Mouse (Mus musculus) bone marrow, adult 2 months (tissue): Measurements from ENCODE around the gene Hist1h4n. TPM values are rescaled to one million over a fixed set of nuclear protein-coding genes. Genes with fewer than 3 reads are reported as not detected.
"Not testable (repeated sequence)": the region's sequence is repeated elsewhere in the genome, so short reads cannot be mapped to it uniquely, and the experiment has no call there.

Source experiments
- H3K27ac ChIP-seq: fragments of 200-500 bp; 2 replicates; pipeline ENCODE4 v1.5.1; 2012; ENCODE audit warnings: low read depth, mild to moderate bottlenecking, control low read depth, inconsistent platforms, low read length; ENCODE audit not compliant: control insufficient read depth, poor library complexity, insufficient read depth
- H3K4me1 ChIP-seq: fragments of 200-500 bp; 2 replicates; pipeline ENCODE4 v1.6.1; 2011; ENCODE audit warnings: low read length; ENCODE audit not compliant: control insufficient read depth, insufficient read depth
- H3K4me3 ChIP-seq: fragments of 200-500 bp; replicated peaks from 2 replicates; pipeline ENCODE3; 2011; ENCODE audit warnings: mild to moderate bottlenecking, low read depth, low read length, control low read depth; ENCODE audit not compliant: control insufficient read depth
- CTCF ChIP-seq: fragments of 200-500 bp; IDR thresholded peaks from 2 replicates; pipeline ENCODE4 v1.5.1; 2011; ENCODE audit warnings: low read length, control low read depth; ENCODE audit not compliant: control insufficient read depth, insufficient read depth
- POLR2A ChIP-seq: fragments of 200-500 bp; IDR thresholded peaks from 2 replicates; pipeline ENCODE4 v1.6.1; 2011; ENCODE audit warnings: low read depth, mild to moderate bottlenecking, control low read depth, low read length, borderline replicate concordance; ENCODE audit not compliant: control insufficient read depth
- WGBS: fragments of 180-500 bp; shearing (Covaris S2); methylation state at CpG from one replicate; pipeline ENCODE4 v1.1.7; 2018; 5-methylcytosine and 5-hydroxymethylcytosine counted together
- polyA plus RNA-seq: library from polyadenylated mRNA; stranded (reverse); fragments of >200 nt; gene quantifications from 2 replicates; pipeline ENCODE4 v1.2.4, GENCODE M21; 2011; ENCODE audit warnings: low replicate concordance; ENCODE audit not compliant: missing spikeins, insufficient read depth, insufficient read length

Hist1h4n gene
- polyA plus RNA-seq, 1 experiment: 313 TPM

GRCm38 (mm10) chr13:21847883-21848282, 15.9 kb upstream of the Hist1h4n start:
- H3K4me3 ChIP-seq: no peak overlapping the region
- no peak overlapping the region for H3K27ac ChIP-seq
- WGBS: 77% methylated on average over 8 of the region's 8 CpGs
- TF ChIP-seq CTCF (no peak), POLR2A (no peak)
- H3K4me1 ChIP-seq: peaks cover 3% of the 10 kb centered on the region

DNA sequence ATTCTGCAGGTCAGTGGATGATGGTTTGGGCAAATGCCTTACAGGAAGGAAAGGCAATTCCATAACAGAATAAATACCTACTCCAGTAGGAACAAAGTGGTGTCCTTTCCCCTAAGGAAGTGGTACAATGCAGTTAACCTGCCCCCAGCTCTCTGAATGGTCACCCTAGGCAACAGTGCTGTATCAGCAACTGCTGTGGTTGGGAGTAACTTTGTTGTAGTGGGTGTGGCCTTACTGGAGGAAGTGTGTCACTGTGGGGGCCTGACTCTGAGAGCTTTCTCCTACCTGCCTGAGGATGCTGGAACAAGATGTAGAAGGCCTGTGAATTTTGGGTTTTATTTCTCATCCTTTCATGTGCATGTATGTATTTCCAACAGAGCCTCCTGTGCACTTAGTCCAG, 14.4 kb upstream of the Hist1h4n start:
- H3K4me3 ChIP-seq, H3K4me1 ChIP-seq, H3K27ac ChIP-seq: not testable (repeated sequence)

GRCm38 (mm10) chr13:21840508-21840907, 8.5 kb upstream of the Hist1h4n start:
- H3K4me1 ChIP-seq, H3K4me3 ChIP-seq, H3K27ac ChIP-seq: not testable (repeated sequence)
- WGBS: no CpG with 5 or more reads among the region's 4 CpGs

DNA sequence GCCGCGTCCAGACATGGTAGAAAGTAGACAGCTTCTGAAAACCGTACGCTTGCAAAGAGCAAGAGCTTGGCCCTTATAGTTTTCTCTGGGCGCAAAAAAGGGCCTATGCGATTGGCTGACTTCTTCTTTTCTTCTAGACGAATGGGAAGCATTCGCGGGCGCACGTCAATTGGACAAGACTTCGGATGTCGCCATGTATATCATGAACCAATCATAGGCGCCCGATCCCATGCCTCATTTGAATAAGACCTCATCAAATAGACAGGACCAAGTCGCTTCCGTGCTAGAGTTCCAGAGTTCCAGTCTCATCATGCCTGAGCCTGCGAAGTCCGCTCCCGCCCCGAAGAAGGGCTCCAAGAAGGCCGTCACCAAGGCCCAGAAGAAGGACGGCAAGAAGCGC, 1.5 kb upstream of the Hist1h4n start, which contains the start of the genes Hist1h2ap and Hist1h2br:
Hist1h2ap (minus strand) TSS at position 47 of the 400 bp plus-strand sequence.
Hist1h2br (plus strand) TSS at position 283 of the 400 bp plus-strand sequence.
- no CpG with 5 or more reads among the region's 24 CpGs for WGBS
- H3K4me1 ChIP-seq, H3K4me3 ChIP-seq, H3K27ac ChIP-seq: not testable (repeated sequence)

GRCm38 (mm10) chr13:21830344-21830743, 1.7 kb downstream of the Hist1h4n start:
- Histone ChIP-seq H3K4me1 (peaks cover 1% of the 10 kb centered on the region; the same call in 1 of the 2 replicates), H3K4me3 (peak overlapping the region; percentile 16), H3K27ac (0 out of 2 replicates have a peak overlapping the region, but pooled peaks have one; percentile 24)
- TF ChIP-seq CTCF (no peak), POLR2A (no peak)
- WGBS: 92% methylated on average over 10 of the region's 10 CpGs

DNA sequence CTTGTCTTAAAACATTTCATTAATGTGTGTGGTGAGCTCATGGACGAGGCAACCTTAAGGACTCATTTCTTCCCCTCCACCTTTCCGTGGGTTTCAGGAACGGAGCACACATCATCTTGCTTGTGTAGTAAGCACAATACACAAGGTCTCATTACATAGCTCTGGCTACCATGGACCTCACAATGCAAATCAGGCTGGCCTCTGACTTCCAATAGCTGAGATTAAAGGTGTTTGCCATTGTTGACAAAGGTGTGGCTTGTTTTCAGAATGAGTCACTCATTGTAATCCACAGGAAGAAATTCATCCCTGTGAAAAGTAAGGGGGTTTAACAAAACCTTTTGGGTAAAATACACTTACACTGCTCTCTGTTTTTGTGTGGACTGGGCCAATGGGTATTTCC, 3.5 kb downstream of the Hist1h4n start:
- 84% methylated on average over 3 of the region's 3 CpGs for WGBS
- no peak overlapping the region for H3K4me3 ChIP-seq
- TF ChIP-seq POLR2A (no peak), CTCF (no peak)
- peaks cover 1% of the 10 kb centered on the region; the same call in 1 of the 2 replicates for H3K4me1 ChIP-seq
- H3K27ac ChIP-seq: no peak overlapping the region

- 79% methylated on average over 7 of the region's 16 CpGs for WGBS
- H3K4me3 ChIP-seq, H3K4me1 ChIP-seq, H3K27ac ChIP-seq: not testable (repeated sequence)
Observed at GRCm38 (mm10) chr13:21820082-21820890, 11.7 kb downstream of the Hist1h4n start.

- H3K4me3 ChIP-seq: peak overlapping the region; percentile 31
- under 1% methylated on average over 14 of the region's 14 CpGs for WGBS
- not testable (repeated sequence) for H3K4me1 ChIP-seq
- H3K27ac ChIP-seq: peak overlapping the region; percentile 83
Observed at GRCm38 (mm10) chr13:21812092-21812491, 19.9 kb downstream of the Hist1h4n start.

DNA sequence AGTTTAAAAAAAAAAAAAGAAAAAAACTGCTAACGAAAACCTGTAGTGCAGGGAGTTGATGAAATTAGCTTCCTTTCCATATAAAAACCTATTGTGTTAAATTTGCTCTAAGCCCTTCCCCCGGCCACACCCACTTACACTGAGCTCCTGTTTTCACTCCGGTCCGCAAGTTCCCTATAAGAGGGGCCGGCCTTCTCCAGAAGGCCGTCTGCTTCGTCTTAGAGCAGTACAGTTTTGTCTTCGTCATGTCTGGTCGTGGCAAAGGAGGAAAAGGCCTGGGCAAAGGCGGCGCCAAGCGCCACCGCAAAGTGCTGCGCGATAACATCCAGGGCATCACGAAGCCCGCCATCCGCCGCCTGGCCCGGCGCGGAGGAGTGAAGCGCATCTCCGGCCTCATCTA, 20.5 kb downstream of the Hist1h4n start, which contains the start of gene Hist1h4m:
Hist1h4m (plus strand) TSS at position 208 of the 400 bp plus-strand sequence.
- Histone ChIP-seq H3K27ac (peak within 1 kb of the TSS; percentile 83), H3K4me3 (peak within 1 kb of the TSS; percentile 31)
- no CpG with 5 or more reads among the region's 24 CpGs for WGBS
- not testable (repeated sequence) for H3K4me1 ChIP-seq

GRCm38 (mm10) chr13:21811074-21811473, 20.9 kb downstream of the Hist1h4n start:
- no CpG with 5 or more reads among the region's 8 CpGs for WGBS
- not testable (repeated sequence) for H3K4me1 ChIP-seq, H3K27ac ChIP-seq, H3K4me3 ChIP-seq

GRCm38 (mm10) chr13:21810073-21810472, 21.9 kb downstream of the Hist1h4n start, which contains the start of the genes Hist1h2bq and Hist1h2ao:
Gene Hist1h2bq, minus strand, starts transcription at chr13:21810197.
Gene Hist1h2ao, plus strand, starts transcription at chr13:21810465.
- WGBS: no CpG with 5 or more reads among the region's 23 CpGs
- H3K27ac ChIP-seq, H3K4me1 ChIP-seq, H3K4me3 ChIP-seq: not testable (repeated sequence)

DNA sequence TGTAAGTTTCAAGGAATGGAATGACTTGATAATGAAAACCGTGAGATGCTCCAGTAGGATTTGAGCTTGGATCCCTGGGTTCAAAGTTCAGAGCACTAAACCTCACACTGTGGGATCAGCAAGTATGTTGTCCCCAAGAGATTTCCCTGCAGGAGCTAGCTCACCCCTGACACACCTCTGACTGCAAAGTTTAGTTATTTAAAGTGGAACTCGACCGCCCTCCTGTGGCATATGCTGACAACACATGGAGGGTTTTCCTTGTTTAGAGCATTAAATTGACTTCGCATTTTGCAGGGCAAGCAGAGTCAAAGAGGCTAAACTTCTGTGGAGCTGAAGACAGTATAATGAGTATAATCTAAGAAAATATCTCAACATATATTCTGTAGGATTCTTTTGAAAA, 28.9 kb downstream of the Hist1h4n start:
- WGBS: no CpG with 5 or more reads among the region's 4 CpGs
- H3K27ac ChIP-seq, H3K4me3 ChIP-seq, H3K4me1 ChIP-seq: not testable (repeated sequence)

- H3K4me1 ChIP-seq, H3K27ac ChIP-seq, H3K4me3 ChIP-seq: not testable (repeated sequence)
Observed at GRCm38 (mm10) chr13:21797163-21797562, 34.8 kb downstream of the Hist1h4n start.
